In genomic region chr9:34983513-34984462, GRCm38 (mm10) we compare ENCODE assay signal across 8 mouse cellular contexts.
DNase-seq lines count a peak whose midpoint lies in the region; ATAC-seq lines count a peak whose summit lies in the region.

No protein-coding gene starts in this region.

- H3K4me1 ChIP-seq in forebrain, embryonic 14.5 days (ENCODE audit: control insufficient read depth, insufficient read depth, low read length), result 0 out of 2 replicates have a peak, but pooled peaks cover 2% of the 10 kb centered on the region
- no peaks in the 10 kb centered on the region for H3K4me1 ChIP-seq in lung, embryonic 16.5 days (replicated peaks; ENCODE audit: control insufficient read depth, insufficient read depth, low read length)

- no peak overlapping the region for H3K9ac ChIP-seq in forebrain, embryonic 14.5 days (ENCODE audit: low read length)
- H3K9ac ChIP-seq in lung, embryonic 16.5 days (ENCODE audit: low read length), result 0 out of 2 replicates have a peak overlapping the region, but pooled peaks have one; percentile 42

- H3K9me3 ChIP-seq in forebrain, embryonic 14.5 days (replicated peaks; ENCODE audit: control insufficient read depth, low read length), result no peaks in the 10 kb centered on the region
- H3K9me3 ChIP-seq in lung, embryonic 16.5 days (ENCODE audit: control insufficient read depth, low read length), result no peaks in the 10 kb centered on the region

- no peaks in the 10 kb centered on the region for H3K36me3 ChIP-seq in forebrain, embryonic 14.5 days (ENCODE audit: control insufficient read depth, insufficient read depth, low read length)
- no peaks in the 10 kb centered on the region for H3K36me3 ChIP-seq in lung, embryonic 16.5 days (ENCODE audit: control insufficient read depth, insufficient read depth, low read length)

- 41% methylated on average over 12 of the region's 12 CpGs for WGBS in forebrain, embryonic 14.5 days
- WGBS in lung, embryonic 16.5 days, result 28% methylated on average over 12 of the region's 12 CpGs

- no peak overlapping the region for H3K27ac ChIP-seq in forebrain, embryonic 14.5 days (ENCODE audit: low read depth, low read length)
- H3K27ac ChIP-seq in lung, embryonic 16.5 days (ENCODE audit: low read length), result no peak overlapping the region

- H3K27me3 ChIP-seq in forebrain, embryonic 14.5 days (replicated peaks; ENCODE audit: control insufficient read depth, insufficient read depth, low read length), result no peaks in the 10 kb centered on the region
- no peaks in the 10 kb centered on the region for H3K27me3 ChIP-seq in lung, embryonic 16.5 days (ENCODE audit: control insufficient read depth, insufficient read depth, low read depth, low read length)

- peak; percentile 19; the same call in 1 of the 2 replicates for ATAC-seq in forebrain, embryonic 14.5 days
- no peak for ATAC-seq in lung, embryonic 16.5 days (ENCODE audit: low read depth)

- peak; percentile 37 for DNase-seq in adrenal gland, postnatal 10 days
- DNase-seq in adrenal gland, adult 18-20 months (ENCODE audit: low spot score in 2 of 2), result no peak
- DNase-seq in thymus, postnatal 0 days (ENCODE audit: low spot score), result peak; percentile 57
- DNase-seq in thymus, postnatal 36 days, result no peak
- peak; percentile 90 for DNase-seq in forebrain, embryonic 14.5 days (ENCODE audit: low spot score)
- peak; percentile 68 for DNase-seq in induced T-regulatory cell, adult 2 months (ENCODE audit: low read depth)
- peak; percentile 76 for DNase-seq in retina, postnatal 1 day

- no peak overlapping the region for H3K4me2 ChIP-seq in forebrain, embryonic 14.5 days (ENCODE audit: low read length)
- peak overlapping the region; percentile 40; the same call in 1 of the 2 replicates for H3K4me2 ChIP-seq in lung, embryonic 16.5 days (ENCODE audit: low read depth, low read length)

- H3K4me3 ChIP-seq in forebrain, embryonic 14.5 days (ENCODE audit: low read depth, low read length), result no peak overlapping the region
- H3K4me3 ChIP-seq in lung, embryonic 16.5 days (ENCODE audit: low read length), result no peak overlapping the region

Comparison
In these comparisons a context has a peak if more than half of its experiments do, and no peak if none do; other contexts are left out.
1. DNase-seq: peak in adrenal gland, postnatal 10 days (single experiment), thymus, postnatal 0 days (single experiment), forebrain, embryonic 14.5 days (single experiment), induced T-regulatory cell, adult 2 months (single experiment) and retina, postnatal 1 day (single experiment); none in adrenal gland, adult 18-20 months (0 of 2) and thymus, postnatal 36 days (0 of 2).